Comparison of ENCODE assay signal across 11 mouse cellular contexts in the genomic region with DNA sequence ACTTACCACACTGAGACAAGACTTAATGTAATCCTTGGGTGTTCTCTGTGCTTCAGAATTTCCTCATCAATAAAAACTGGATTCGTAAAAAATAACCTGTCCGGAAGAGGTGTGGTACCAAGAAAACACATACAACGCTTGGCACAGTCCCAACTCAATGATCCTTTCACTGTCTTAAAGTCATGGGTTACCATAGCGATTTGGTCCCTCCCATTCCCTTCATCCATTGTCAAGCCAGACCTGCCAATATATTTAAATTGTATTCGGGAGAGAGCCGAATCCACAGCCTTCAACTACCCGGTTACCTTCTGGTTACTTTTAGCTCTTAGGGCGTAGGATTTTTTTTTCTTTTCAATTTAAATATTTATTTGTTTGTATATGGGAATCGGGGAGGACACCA. TPM values are rescaled to one million over a fixed set of nuclear protein-coding genes. Genes with fewer than 3 reads are reported as not detected.
A peak's percentile ranks its signal among the peaks of the same experiment; 100 is the strongest.
DNase-seq lines count a peak whose midpoint lies in the region; ATAC-seq and TF ChIP-seq lines count a peak whose summit lies in the region.
"Had no signal": no experiment of that assay in that cellular context is flagged by ENCODE, and none has a peak within 500 bp of the region (broad histone marks: within the 10 kb centered on the region; RNA-seq: fewer than 3 reads in every experiment).

No protein-coding gene starts in this region.

- peak overlapping the region; percentile 100 for H3K4me2 ChIP-seq in liver, embryonic 11.5 days
- H3K4me2 ChIP-seq in liver, postnatal 0 days (ENCODE audit: low read depth, low read length) = no peak overlapping the region
- H3K4me2 ChIP-seq in liver, embryonic 15.5 days = peak overlapping the region; percentile 99

- no peaks in the 10 kb centered on the region for H3K36me3 ChIP-seq in liver, embryonic 11.5 days (ENCODE audit: control insufficient read depth, insufficient read depth, low read length)
- no peaks in the 10 kb centered on the region for H3K36me3 ChIP-seq in liver, postnatal 0 days (replicated peaks; ENCODE audit: insufficient read depth, low read length)
- H3K36me3 ChIP-seq in liver, embryonic 15.5 days (replicated peaks) = no peaks in the 10 kb centered on the region
- H3K36me3 ChIP-seq: midbrain, embryonic 12.5 days had no signal

- H3K9me3 ChIP-seq in liver, embryonic 11.5 days (ENCODE audit: control insufficient read depth, low read length) = no peaks in the 10 kb centered on the region
- H3K9me3 ChIP-seq in liver, postnatal 0 days (ENCODE audit: low read length) = no peaks in the 10 kb centered on the region
- H3K9me3 ChIP-seq in liver, embryonic 15.5 days (replicated peaks) = no peaks in the 10 kb centered on the region
- H3K9me3 ChIP-seq: midbrain, embryonic 12.5 days had no signal

- H3K4me3 ChIP-seq in liver, embryonic 11.5 days (ENCODE audit: low read depth, low read length) = no peak overlapping the region; the same call in 1 of the 2 replicates
- no peak overlapping the region for H3K4me3 ChIP-seq in liver, postnatal 0 days (ENCODE audit: low read depth, low read length)
- no peak overlapping the region for H3K4me3 ChIP-seq in liver, embryonic 15.5 days (replicated peaks)

- WGBS in liver, embryonic 11.5 days = 41% methylated on average over 9 of the region's 9 CpGs
- 52% methylated on average over 9 of the region's 9 CpGs for WGBS in liver, postnatal 0 days (ENCODE audit: insufficient replicate concordance)
- 46% methylated on average over 9 of the region's 9 CpGs for WGBS in liver, embryonic 15.5 days (ENCODE audit: insufficient replicate concordance)

- DNase-seq in heart, adult 11 months = peak; percentile 34
- DNase-seq in heart, adult 9 months (ENCODE audit: low spot score in 2 of 2) = no peak
- DNase-seq in liver, embryonic 11.5 days (ENCODE audit: low spot score) = no peak
- no peak for DNase-seq in liver, postnatal 0 days
- peak; percentile 21 for DNase-seq in embryo, embryonic 10.5 days (ENCODE audit: low spot score)
- no peak for DNase-seq in thymus, postnatal 10 days (ENCODE audit: low spot score in 2 of 2)
- DNase-seq in urinary bladder, adult 2 months (ENCODE audit: low spot score) = no peak
- DNase-seq: kidney, postnatal 25 days; left cerebral cortex, postnatal 4 days had no signal

- H3K9ac ChIP-seq in liver, embryonic 11.5 days (ENCODE audit: low read depth, low read length) = no peak overlapping the region
- no peak overlapping the region for H3K9ac ChIP-seq in liver, postnatal 0 days (replicated peaks)
- no peak overlapping the region for H3K9ac ChIP-seq in liver, embryonic 15.5 days
- H3K9ac ChIP-seq: midbrain, embryonic 12.5 days had no signal

- no peak for TF ChIP-seq EP300 in liver, postnatal 0 days (IDR thresholded peaks at IDR 0.05; ENCODE audit: low read depth)

- H3K27ac ChIP-seq in liver, embryonic 11.5 days (ENCODE audit: low read depth, low read length) = no peak overlapping the region
- H3K27ac ChIP-seq in liver, postnatal 0 days (ENCODE audit: low read depth) = no peak overlapping the region
- no peak overlapping the region for H3K27ac ChIP-seq in liver, embryonic 15.5 days (replicated peaks)
- H3K27ac ChIP-seq: midbrain, embryonic 12.5 days had no signal

- no peak for TF ChIP-seq CTCF in liver, postnatal 0 days (IDR thresholded peaks at IDR 0.05; ENCODE audit: low read depth)

- H3K4me1 ChIP-seq in liver, embryonic 11.5 days (replicated peaks; ENCODE audit: control insufficient read depth, insufficient read depth, low read length) = 0 out of 2 replicates have a peak, but pooled peaks cover 4% of the 10 kb centered on the region
- H3K4me1 ChIP-seq in liver, postnatal 0 days (ENCODE audit: insufficient read depth) = peaks cover 12% of the 10 kb centered on the region
- H3K4me1 ChIP-seq in liver, embryonic 15.5 days (replicated peaks) = peaks cover 17% of the 10 kb centered on the region

- H3K27me3 ChIP-seq in liver, embryonic 11.5 days (replicated peaks; ENCODE audit: control insufficient read depth, insufficient read depth, low read length) = peaks cover 21% of the 10 kb centered on the region
- peaks cover 33% of the 10 kb centered on the region for H3K27me3 ChIP-seq in liver, postnatal 0 days (ENCODE audit: insufficient read depth, low read length)
- H3K27me3 ChIP-seq in liver, embryonic 15.5 days = peaks cover 67% of the 10 kb centered on the region

- no peak for ATAC-seq in liver, embryonic 11.5 days (replicated peaks; ENCODE audit: low FRiP score)
- ATAC-seq in liver, postnatal 0 days = no peak
- no peak for ATAC-seq in liver, embryonic 15.5 days (ENCODE audit: insufficient read depth)

RNA-seq across cellular contexts. Expression of a gene that starts 1.0 kb away (rescaled TPM):
- 0.39 and 0.51 TPM in 2 replicates for polyA plus RNA-seq in liver, embryonic 11.5 days (2014; fragmentation: Nextera tagmentation; extraction: Ambion mirVana)
- 0.20 and 0.23 TPM in 2 replicates for polyA plus RNA-seq in liver, postnatal 0 days (2015; fragmentation: Nextera tagmentation; extraction: Ambion mirVana)
- polyA plus RNA-seq in liver, embryonic 15.5 days (2015; fragmentation: Nextera tagmentation; extraction: Ambion mirVana) = 0.21 and 0.38 TPM in 2 replicates
- 0.75 and 0.87 TPM in 2 replicates for polyA plus RNA-seq in urinary bladder, adult 2 months (2012; rRNA removed)

Comparison
In these comparisons a context has a peak if more than half of its experiments do, and no peak if none do; other contexts are left out.
1. DNase-seq: peak in heart, adult 11 months (single experiment) and embryo, embryonic 10.5 days (single experiment); none in heart, adult 9 months (0 of 2), liver, embryonic 11.5 days (single experiment), liver, postnatal 0 days (single experiment), thymus, postnatal 10 days (0 of 2) and urinary bladder, adult 2 months (single experiment).